Mouse (Mus musculus): ENCODE data around the gene Ankrd33b. TPM values are rescaled to one million over a fixed set of nuclear protein-coding genes. Genes with fewer than 3 reads are reported as not detected.

Gene Ankrd33b
- polyA plus RNA-seq, 2 experiments: 0.52 to 0.59 TPM

GRCm38 (mm10) chr15:31400974-31401373 is 33.4 kb upstream of the Ankrd33b start:
- ATAC-seq (ENCODE audit: low FRiP score, low read depth) (no peak), DNase-seq (ENCODE audit: low spot score) (no peak)
- no peak overlapping the region for H3K9ac ChIP-seq (ENCODE audit: low read depth, low read length, severe bottlenecking)
- H3K4me1 ChIP-seq (ENCODE audit: control insufficient read depth, insufficient read depth, low read length): no peaks in the 10 kb centered on the region
- H3K4me3 ChIP-seq (replicated peaks; ENCODE audit: low read length): no peak overlapping the region
- no peaks in the 10 kb centered on the region for H3K36me3 ChIP-seq (ENCODE audit: control insufficient read depth, insufficient read depth, low read length)
- TF ChIP-seq POLR2A (IDR thresholded peaks at IDR 0.05; ENCODE audit: borderline replicate concordance, extremely low read depth, insufficient read depth, insufficient read length): no peak
- H3K27me3 ChIP-seq (ENCODE audit: control insufficient read depth, insufficient read depth, low read length): no peaks in the 10 kb centered on the region
- H3K27ac ChIP-seq (replicated peaks; ENCODE audit: low read depth, low read length): no peak overlapping the region
- H3K4me2 ChIP-seq (replicated peaks; ENCODE audit: low read depth, low read length, severe bottlenecking): no peak overlapping the region
- WGBS: 36% methylated on average over 3 of the region's 3 CpGs
- H3K9me3 ChIP-seq (ENCODE audit: control insufficient read depth, low read length): no peaks in the 10 kb centered on the region

- Histone ChIP-seq H3K27me3 (ENCODE audit: control insufficient read depth, insufficient read depth, low read length) (no peaks in the 10 kb centered on the region), H3K4me3 (replicated peaks; ENCODE audit: low read length) (no peak overlapping the region), H3K9me3 (ENCODE audit: control insufficient read depth, low read length) (no peaks in the 10 kb centered on the region), H3K4me2 (replicated peaks; ENCODE audit: low read depth, low read length, severe bottlenecking) (no peak overlapping the region), H3K4me1 (ENCODE audit: control insufficient read depth, insufficient read depth, low read length) (no peaks in the 10 kb centered on the region), H3K27ac (replicated peaks; ENCODE audit: low read depth, low read length) (no peak overlapping the region), H3K36me3 (ENCODE audit: control insufficient read depth, insufficient read depth, low read length) (no peaks in the 10 kb centered on the region), H3K9ac (ENCODE audit: low read depth, low read length, severe bottlenecking) (no peak overlapping the region)
- DNase-seq (ENCODE audit: low spot score): no peak
- no peak for TF ChIP-seq POLR2A (IDR thresholded peaks at IDR 0.05; ENCODE audit: borderline replicate concordance, extremely low read depth, insufficient read depth, insufficient read length)
- 91% methylated on average over 13 of the region's 13 CpGs for WGBS
- ATAC-seq (ENCODE audit: low FRiP score, low read depth): no peak
These were observed 31.2 kb upstream of the Ankrd33b start for GRCm38 (mm10) chr15:31398769-31399168.

DNA sequence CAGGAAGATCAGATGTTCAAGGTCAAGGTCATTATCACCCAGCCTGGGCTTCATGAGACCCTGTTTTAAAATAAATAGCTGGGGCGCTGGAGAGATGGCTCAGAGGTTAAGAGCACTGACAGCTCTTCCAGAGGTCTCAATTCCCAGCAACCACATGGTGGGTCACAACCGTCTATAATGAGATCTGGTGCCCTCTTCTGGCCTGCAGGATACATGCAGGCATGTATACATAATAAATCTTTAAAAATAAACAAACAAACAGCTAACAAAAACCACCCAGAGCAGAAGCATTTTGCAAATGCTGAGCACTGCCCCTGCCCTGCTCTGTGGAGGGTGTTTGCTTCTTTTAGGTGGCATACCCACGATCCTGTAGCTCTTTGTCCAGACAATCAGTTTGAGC is 29.9 kb upstream of the Ankrd33b start:
- Histone ChIP-seq H3K36me3 (ENCODE audit: control insufficient read depth, insufficient read depth, low read length) (no peaks in the 10 kb centered on the region), H3K4me1 (ENCODE audit: control insufficient read depth, insufficient read depth, low read length) (no peaks in the 10 kb centered on the region), H3K9ac (ENCODE audit: low read depth, low read length, severe bottlenecking) (no peak overlapping the region), H3K9me3 (ENCODE audit: control insufficient read depth, low read length) (no peaks in the 10 kb centered on the region), H3K27ac (replicated peaks; ENCODE audit: low read depth, low read length) (no peak overlapping the region), H3K27me3 (ENCODE audit: control insufficient read depth, insufficient read depth, low read length) (no peaks in the 10 kb centered on the region), H3K4me3 (replicated peaks; ENCODE audit: low read length) (no peak overlapping the region), H3K4me2 (replicated peaks; ENCODE audit: low read depth, low read length, severe bottlenecking) (no peak overlapping the region)
- DNase-seq (ENCODE audit: low spot score): no peak
- 81% methylated on average over 3 of the region's 3 CpGs for WGBS
- ATAC-seq (ENCODE audit: low FRiP score, low read depth): no peak
- no peak for TF ChIP-seq POLR2A (IDR thresholded peaks at IDR 0.05; ENCODE audit: borderline replicate concordance, extremely low read depth, insufficient read depth, insufficient read length)

GRCm38 (mm10) chr15:31396755-31397154 is 29.2 kb upstream of the Ankrd33b start:
- DNase-seq (ENCODE audit: low spot score): no peak
- Histone ChIP-seq H3K27me3 (ENCODE audit: control insufficient read depth, insufficient read depth, low read length) (no peaks in the 10 kb centered on the region), H3K36me3 (ENCODE audit: control insufficient read depth, insufficient read depth, low read length) (no peaks in the 10 kb centered on the region), H3K4me2 (replicated peaks; ENCODE audit: low read depth, low read length, severe bottlenecking) (no peak overlapping the region), H3K4me1 (ENCODE audit: control insufficient read depth, insufficient read depth, low read length) (no peaks in the 10 kb centered on the region), H3K27ac (replicated peaks; ENCODE audit: low read depth, low read length) (no peak overlapping the region), H3K9ac (ENCODE audit: low read depth, low read length, severe bottlenecking) (no peak overlapping the region), H3K9me3 (ENCODE audit: control insufficient read depth, low read length) (no peaks in the 10 kb centered on the region), H3K4me3 (replicated peaks; ENCODE audit: low read length) (no peak overlapping the region)
- TF ChIP-seq POLR2A (IDR thresholded peaks at IDR 0.05; ENCODE audit: borderline replicate concordance, extremely low read depth, insufficient read depth, insufficient read length): no peak
- 76% methylated on average over 5 of the region's 5 CpGs for WGBS
- ATAC-seq (ENCODE audit: low FRiP score, low read depth): no peak

DNA sequence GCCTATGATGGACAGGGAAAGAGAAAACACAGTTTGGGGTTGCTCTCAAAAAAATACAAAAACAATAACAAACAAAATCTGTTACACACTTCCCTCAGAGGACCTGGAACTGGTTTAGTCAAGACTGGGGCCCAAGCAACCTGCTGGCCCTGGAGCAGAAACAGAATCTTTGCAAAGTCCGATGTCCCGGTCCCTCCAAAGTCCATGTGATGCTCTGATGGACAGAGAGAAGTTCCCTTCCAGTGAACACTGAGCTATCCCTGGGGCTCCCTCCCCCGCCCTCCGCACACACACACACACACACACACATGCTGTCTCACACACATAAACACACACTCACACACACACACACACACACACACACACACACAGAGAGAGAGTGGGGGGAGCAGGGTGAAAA is 28.5 kb upstream of the Ankrd33b start:
- Histone ChIP-seq H3K9ac (ENCODE audit: low read depth, low read length, severe bottlenecking) (no peak overlapping the region), H3K27me3 (ENCODE audit: control insufficient read depth, insufficient read depth, low read length) (no peaks in the 10 kb centered on the region), H3K4me3 (replicated peaks; ENCODE audit: low read length) (no peak overlapping the region), H3K9me3 (ENCODE audit: control insufficient read depth, low read length) (no peaks in the 10 kb centered on the region), H3K27ac (replicated peaks; ENCODE audit: low read depth, low read length) (no peak overlapping the region), H3K4me2 (replicated peaks; ENCODE audit: low read depth, low read length, severe bottlenecking) (no peak overlapping the region), H3K36me3 (ENCODE audit: control insufficient read depth, insufficient read depth, low read length) (no peaks in the 10 kb centered on the region), H3K4me1 (ENCODE audit: control insufficient read depth, insufficient read depth, low read length) (no peaks in the 10 kb centered on the region)
- DNase-seq (ENCODE audit: low spot score): no peak
- TF ChIP-seq POLR2A (IDR thresholded peaks at IDR 0.05; ENCODE audit: borderline replicate concordance, extremely low read depth, insufficient read depth, insufficient read length): no peak
- 91% methylated on average over 4 of the region's 4 CpGs for WGBS
- ATAC-seq (ENCODE audit: low FRiP score, low read depth): no peak

- ATAC-seq (ENCODE audit: low FRiP score, low read depth) (no peak), DNase-seq (ENCODE audit: low spot score) (no peak)
- no peaks in the 10 kb centered on the region for H3K9me3 ChIP-seq (ENCODE audit: control insufficient read depth, low read length)
- TF ChIP-seq POLR2A (IDR thresholded peaks at IDR 0.05; ENCODE audit: borderline replicate concordance, extremely low read depth, insufficient read depth, insufficient read length): no peak
- no peaks in the 10 kb centered on the region for H3K4me1 ChIP-seq (ENCODE audit: control insufficient read depth, insufficient read depth, low read length)
- H3K36me3 ChIP-seq (ENCODE audit: control insufficient read depth, insufficient read depth, low read length): no peaks in the 10 kb centered on the region
- no peak overlapping the region for H3K4me2 ChIP-seq (replicated peaks; ENCODE audit: low read depth, low read length, severe bottlenecking)
- H3K4me3 ChIP-seq (replicated peaks; ENCODE audit: low read length): no peak overlapping the region
- H3K27ac ChIP-seq (replicated peaks; ENCODE audit: low read depth, low read length): no peak overlapping the region
- H3K27me3 ChIP-seq (ENCODE audit: control insufficient read depth, insufficient read depth, low read length): no peaks in the 10 kb centered on the region
- 79% methylated on average over 6 of the region's 6 CpGs for WGBS
- no peak overlapping the region for H3K9ac ChIP-seq (ENCODE audit: low read depth, low read length, severe bottlenecking)
These were observed 25.9 kb upstream of the Ankrd33b start for GRCm38 (mm10) chr15:31393402-31393801.
